Mouse (Mus musculus) heart, postnatal 14 days (tissue): Measurements from ENCODE around the gene Heatr5a. TPM values are rescaled to one million over a fixed set of nuclear protein-coding genes. Genes with fewer than 3 reads are reported as not detected.

Experiments
- DNase-seq, 2 experiments: peaks; one replicate each; pipeline ENCODE4 v3.0.0; 2021 to 2022
- intact Hi-C: fragments of 180-260 bp; cut with DNase I; formaldehyde crosslinking; loops from one replicate; pipeline ENCODE4 v1.15.1; 2025
- total RNA-seq, 2 experiments: library from RNA; stranded (reverse); gene quantifications; 2 replicates each; pipeline ENCODE4 v1.2.3; 2021

Gene Heatr5a
- total RNA-seq, 2 experiments from 2014 or later, result 18.0 to 19.8 TPM

- intact Hi-C loops, result loop anchor here (2.0 to 10.0 kb wide), 3 partner anchors 17 to 177 kb away; partner anchors contain the start of gene Dtd2
- DNase-seq, result no peak
Observed at GRCm38 (mm10) chr12:51827958-51828650, 143.0 kb downstream of the Heatr5a start.

Other genes with a start within 250 kb of the Heatr5a start
- 10 to 100 TPM; 85.9 to 89.6 TPM for gene Hectd1, start 141.8 kb downstream of the Heatr5a start, total RNA-seq
- gene Dtd2, start 35.2 kb upstream of the Heatr5a start, total RNA-seq, result 1 to 10 TPM; 5.0 TPM
- not detected for gene Gpr33, start 56.7 kb upstream of the Heatr5a start, total RNA-seq
- 1 to 10 TPM; 7.5 to 8.7 TPM for gene Nubpl, start 126.4 kb upstream of the Heatr5a start, total RNA-seq